Mouse (Mus musculus) midbrain, postnatal 0 days (tissue): ENCODE measurements at regions not wholly inside any gene's neighbourhood (a gene's known extent, or its start where the extent isn't known, plus 50 kb on each side); places are given as distances from the start of the nearest gene placed in this dataset.

Source experiments
- ATAC-seq: fragments of 200-750 bp; cut with Nextera tagmentation; 2 replicates; pipeline ENCODE4 v1.8.0; 2017; ENCODE audit warnings: moderate number of reproducible peaks, mild to moderate bottlenecking, moderate TSS enrichment, moderate library complexity; ENCODE audit not compliant: low FRiP score
- DNase-seq: peaks from one replicate; pipeline ENCODE4 v3.0.0-alpha.2; 2015; ENCODE audit warnings: low spot score
- H3K27ac ChIP-seq: fragments of 300-500 bp; sonication (generic); 2 replicates; pipeline ENCODE4 v1.5.1; 2014; ENCODE audit warnings: low read depth, mild to moderate bottlenecking, low read length, mixed read lengths
- H3K27me3 ChIP-seq: fragments of 300-500 bp; sonication (generic); 2 replicates; pipeline ENCODE4 v1.6.1; 2014; ENCODE audit warnings: low read length, control low read depth, mixed read lengths; ENCODE audit not compliant: insufficient read depth
- H3K36me3 ChIP-seq: fragments of 300-500 bp; sonication (generic); 2 replicates; pipeline ENCODE4 v1.6.1; 2014; ENCODE audit warnings: low read length, control low read depth, mixed read lengths; ENCODE audit not compliant: insufficient read depth
- H3K4me1 ChIP-seq: fragments of 300-500 bp; sonication (generic); 2 replicates; pipeline ENCODE4 v1.6.1; 2014; ENCODE audit warnings: mild to moderate bottlenecking, control low read depth, antibody characterized with exemption, low read length, mixed read lengths; ENCODE audit not compliant: insufficient read depth
- H3K4me2 ChIP-seq: fragments of 300-500 bp; sonication (generic); 2 replicates; pipeline ENCODE4 v1.6.1; 2014; ENCODE audit warnings: low read depth, mild to moderate bottlenecking, low read length, mixed read lengths; ENCODE audit not compliant: poor library complexity, severe bottlenecking
- H3K4me3 ChIP-seq: fragments of 300-500 bp; sonication (generic); 2 replicates; pipeline ENCODE4 v1.5.1; 2014; ENCODE audit warnings: low read depth, mild to moderate bottlenecking, low read length, moderate library complexity
- H3K9ac ChIP-seq: fragments of 300-500 bp; sonication (generic); replicated peaks from 2 replicates; pipeline ENCODE4 v1.6.1; 2014; ENCODE audit warnings: mild to moderate bottlenecking, low read length, moderate library complexity, mixed read lengths; ENCODE audit not compliant: poor library complexity, severe bottlenecking
- H3K9me3 ChIP-seq: fragments of 300-500 bp; sonication (generic); 2 replicates; pipeline ENCODE4 v1.6.1; 2016; ENCODE audit warnings: low read length, control low read depth
- CTCF ChIP-seq: IDR thresholded peaks from 2 replicates; pipeline ENCODE4 v1.5.1; 2016; ENCODE audit warnings: antibody characterized with exemption, mild to moderate bottlenecking
- WGBS: fragments of 180-500 bp; shearing (Covaris S2); extraction: QIAGEN DNeasy Blood & Tissue Kit; methylation state at CpG from one replicate; pipeline ENCODE4 v1.1.7; 2014; 5-methylcytosine and 5-hydroxymethylcytosine counted together

- H3K27ac ChIP-seq, result no peak overlapping the region
- H3K4me3 ChIP-seq, result no peak overlapping the region
- H3K36me3 ChIP-seq, result no peaks in the 10 kb centered on the region
- no peak overlapping the region for H3K4me2 ChIP-seq
- WGBS, result 10% methylated on average over 2 of the region's 2 CpGs
- no peak for ATAC-seq
- no peak for DNase-seq
- H3K27me3 ChIP-seq, result no peaks in the 10 kb centered on the region
- no peak for TF ChIP-seq CTCF
- no peaks in the 10 kb centered on the region for H3K9me3 ChIP-seq
- 0 out of 2 replicates have a peak, but pooled peaks cover 2% of the 10 kb centered on the region for H3K4me1 ChIP-seq
- H3K9ac ChIP-seq, result no peak overlapping the region
Measured at GRCm38 (mm10) chr9:42174349-42174955, 50.4 kb upstream of the Sorl1 start.
